Comparison of ENCODE assay signal across 9 mouse cellular contexts in genomic region chr8:111739604-111740003, GRCm38 (mm10). TPM values are rescaled to one million over a fixed set of nuclear protein-coding genes. Genes with fewer than 3 reads are reported as not detected.
DNase-seq lines count a peak whose midpoint lies in the region; ATAC-seq and TF ChIP-seq lines count a peak whose summit lies in the region.
"Had no signal": no experiment of that assay in that cellular context is flagged by ENCODE, and none has a peak within 500 bp of the region (broad histone marks: within the 10 kb centered on the region; RNA-seq: fewer than 3 reads in every experiment).

No protein-coding gene starts in this region.

- H3K4me2 ChIP-seq in kidney, embryonic 14.5 days (replicated peaks; ENCODE audit: low read depth, low read length): no peak overlapping the region
- H3K4me2 ChIP-seq in midbrain, embryonic 12.5 days (replicated peaks): peak overlapping the region; percentile 75; the same call in 1 of the 2 replicates

- H3K9ac ChIP-seq in kidney, embryonic 14.5 days (ENCODE audit: low read depth, low read length): no peak overlapping the region
- H3K9ac ChIP-seq in midbrain, embryonic 12.5 days (replicated peaks): peak overlapping the region; percentile 24

- 25% methylated on average over 7 of the region's 7 CpGs for WGBS in kidney, adult 2 months
- WGBS in kidney, embryonic 14.5 days: 50% methylated on average over 7 of the region's 7 CpGs
- 49% methylated on average over 7 of the region's 7 CpGs for WGBS in midbrain, embryonic 12.5 days

- no peaks in the 10 kb centered on the region for H3K27me3 ChIP-seq in kidney, adult 2 months (replicated peaks; ENCODE audit: control insufficient read depth, insufficient read depth, low read length)
- H3K27me3 ChIP-seq in kidney, embryonic 14.5 days (ENCODE audit: control insufficient read depth, insufficient read depth, low read length): no peaks in the 10 kb centered on the region
- peaks cover 4% of the 10 kb centered on the region; the same call in 1 of the 2 replicates for H3K27me3 ChIP-seq in midbrain, embryonic 12.5 days

- intact Hi-C loops in gastrocnemius, postnatal 36 days (cut with DNase I): no loop called here

- no peaks in the 10 kb centered on the region for H3K36me3 ChIP-seq in kidney, adult 2 months (ENCODE audit: control insufficient read depth, insufficient read depth, low read length)
- peaks cover 3% of the 10 kb centered on the region; the same call in 1 of the 2 replicates for H3K36me3 ChIP-seq in kidney, embryonic 14.5 days (ENCODE audit: control insufficient read depth, insufficient read depth, low read length)
- no peaks in the 10 kb centered on the region for H3K36me3 ChIP-seq in midbrain, embryonic 12.5 days

- no peak for ATAC-seq in kidney, embryonic 14.5 days (ENCODE audit: low FRiP score, low TSS enrichment)
- ATAC-seq in hematopoietic stem cell, adult 5-6 weeks (replicated peaks in 1 of 2; ENCODE audit: insufficient read depth in 1 of 2, low FRiP score in 2 of 2, low TSS enrichment in 1 of 2, low read depth in 1 of 2, poor library complexity in 2 of 2, severe bottlenecking in 2 of 2): peak; percentile 32 to 34; a peak in 3 of 4 replicates
- ATAC-seq in midbrain, embryonic 12.5 days (ENCODE audit: low FRiP score, low read depth): no peak

- no peak overlapping the region for H3K4me3 ChIP-seq in kidney, adult 2 months (ENCODE audit: insufficient read depth, low read depth, low read length)
- no peak overlapping the region for H3K4me3 ChIP-seq in kidney, embryonic 14.5 days (ENCODE audit: low read length)
- H3K4me3 ChIP-seq in brown adipose tissue, adult 24 weeks (ENCODE audit: insufficient read depth, low read depth, low read length): no peak overlapping the region
- H3K4me3 ChIP-seq in midbrain, embryonic 12.5 days: no peak overlapping the region

- peak; percentile 46 for DNase-seq in kidney, adult 2 months
- no peak for DNase-seq in natural killer cell, adult 2 months (ENCODE audit: low spot score in 2 of 2)
- no peak for DNase-seq in spleen, postnatal 4 days (ENCODE audit: low spot score in 2 of 2)
- DNase-seq in gastrocnemius, postnatal 36 days: no peak
- DNase-seq: thymus, postnatal 14 days had no signal

- H3K27ac ChIP-seq in kidney, adult 2 months (ENCODE audit: insufficient read depth, low read depth, low read length): peak overlapping the region; percentile 90
- H3K27ac ChIP-seq in kidney, embryonic 14.5 days (ENCODE audit: low read depth, low read length): no peak overlapping the region
- H3K27ac ChIP-seq in brown adipose tissue, adult 24 weeks (replicated peaks; ENCODE audit: low read depth, low read length): 0 out of 2 replicates have a peak overlapping the region, but pooled peaks have one; percentile 1
- peak overlapping the region; percentile 63 for H3K27ac ChIP-seq in midbrain, embryonic 12.5 days (replicated peaks)

- H3K9me3 ChIP-seq in kidney, embryonic 14.5 days (ENCODE audit: control insufficient read depth, low read length): no peaks in the 10 kb centered on the region
- H3K9me3 ChIP-seq in midbrain, embryonic 12.5 days: no peaks in the 10 kb centered on the region

- no peak for TF ChIP-seq POLR2A in kidney, adult 2 months (IDR thresholded peaks at IDR 0.05; ENCODE audit: low read depth, low read length)

- no peak; the same call in 1 of the 2 replicates for TF ChIP-seq CTCF in kidney, adult 2 months (conservative IDR thresholded peaks at IDR 0.05; ENCODE audit: insufficient read depth, insufficient read length, low read depth, low read length)

- peaks cover 69% of the 10 kb centered on the region for H3K4me1 ChIP-seq in kidney, adult 2 months (ENCODE audit: control insufficient read depth, insufficient read depth, low read length)
- H3K4me1 ChIP-seq in kidney, embryonic 14.5 days (ENCODE audit: control insufficient read depth, insufficient read depth, low read length): peaks cover 71% of the 10 kb centered on the region
- peaks cover 60% of the 10 kb centered on the region for H3K4me1 ChIP-seq in brown adipose tissue, adult 24 weeks (ENCODE audit: control insufficient read depth, insufficient read depth, insufficient read length, low read length)
- H3K4me1 ChIP-seq in midbrain, embryonic 12.5 days: peaks cover 86% of the 10 kb centered on the region

RNA-seq across cellular contexts. Expression of gene Bcar1, which starts 4.0 kb away (rescaled TPM):
- polyA plus RNA-seq in kidney, adult 2 months (2012; rRNA removed): 115 and 137 TPM in 2 replicates
- 39.1 and 55.6 TPM in 2 replicates for polyA plus RNA-seq in kidney, embryonic 14.5 days (2014; fragmentation: Nextera tagmentation; extraction: Ambion mirVana)
- 6.5 and 8.7 TPM in 2 replicates for polyA plus RNA-seq in brown adipose tissue, adult 24 weeks (2012; ENCODE audit: insufficient read depth, insufficient read length, missing spikeins)
- 0.06 TPM in 1 of 2 replicates, not detected in the other for total RNA-seq in hematopoietic stem cell, adult 5-6 weeks (2017)
- polyA plus RNA-seq in midbrain, embryonic 12.5 days (2016; fragmentation: Nextera tagmentation; extraction: Ambion mirVana): 52.4 and 53.8 TPM in 2 replicates
- total RNA-seq in gastrocnemius, postnatal 36 days (2021): 10 to 100 TPM in 1 of 2 experiments, 1 to 10 TPM in 1; 9.4 to 10.5 TPM

RNA-seq across cellular contexts. Expression of gene Ctrb1, which starts 48.8 kb away (rescaled TPM):
- 0.17 and 0.29 TPM in 2 replicates for polyA plus RNA-seq in kidney, adult 2 months (2012; rRNA removed)
- polyA plus RNA-seq in kidney, embryonic 14.5 days (2014; fragmentation: Nextera tagmentation; extraction: Ambion mirVana): not detected in 2 replicates
- polyA plus RNA-seq in brown adipose tissue, adult 24 weeks (2012; ENCODE audit: insufficient read depth, insufficient read length, missing spikeins): not detected in 2 replicates
- not detected in 2 replicates for total RNA-seq in hematopoietic stem cell, adult 5-6 weeks (2017)
- not detected in 2 replicates for polyA plus RNA-seq in midbrain, embryonic 12.5 days (2016; fragmentation: Nextera tagmentation; extraction: Ambion mirVana)
- not detected for total RNA-seq in gastrocnemius, postnatal 36 days (2021)

Comparison
In these comparisons a context has a peak if more than half of its experiments do, and no peak if none do; other contexts are left out.
1. ATAC-seq: peak in hematopoietic stem cell, adult 5-6 weeks (2 of 2); none in kidney, embryonic 14.5 days (single experiment) and midbrain, embryonic 12.5 days (single experiment).